In the genomic region with DNA sequence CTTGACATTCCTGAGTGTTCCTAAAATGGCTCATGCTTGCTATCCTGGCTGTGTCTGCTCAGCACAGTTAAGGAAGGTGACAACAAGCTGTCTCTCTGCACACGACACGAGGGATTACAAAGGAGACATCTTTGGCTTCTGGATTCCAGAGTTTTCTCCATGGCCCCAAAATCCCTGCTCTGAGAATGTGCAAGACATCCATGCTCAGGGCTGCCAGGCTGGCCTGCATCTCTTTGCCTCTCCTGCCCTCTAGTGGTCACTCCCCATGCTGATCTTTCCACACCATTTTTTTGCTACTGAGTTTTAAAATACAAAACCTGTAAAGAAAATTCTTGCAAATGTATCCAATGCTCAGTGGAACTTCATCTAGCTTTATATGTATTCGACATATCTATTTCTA, we compare ENCODE assay signal across 9 mouse cellular contexts. TPM values are rescaled to one million over a fixed set of nuclear protein-coding genes. Genes with fewer than 3 reads are reported as not detected.
DNase-seq lines count a peak whose midpoint lies in the region; ATAC-seq and TF ChIP-seq lines count a peak whose summit lies in the region.
"Had no signal": no experiment of that assay in that cellular context is flagged by ENCODE, and none has a peak within 500 bp of the region (broad histone marks: within the 10 kb centered on the region; RNA-seq: fewer than 3 reads in every experiment).

No protein-coding gene starts in this region.

- peaks cover 0 to 8% of the 10 kb centered on the region in 2 experiments; a peak in 1 of 4 replicates for H3K4me1 ChIP-seq in ES-E14 (ENCODE audit: control insufficient read depth in 2 of 2, insufficient read depth in 2 of 2, low read length in 2 of 2, poor library complexity in 1 of 2)
- peaks cover 14% of the 10 kb centered on the region for H3K4me1 ChIP-seq in forebrain, embryonic 12.5 days

- under 1% methylated on average over 3 of the region's 3 CpGs for WGBS in forebrain, embryonic 12.5 days

- in situ Hi-C loops in ES-E14 (cut with MboI; ENCODE audit: low sequenced_read_pairs in 2 of 2, unreplicated experiment in 2 of 2) = no loop called here

- H3K9me3 ChIP-seq in ES-E14 (ENCODE audit: control insufficient read depth, insufficient read depth, low read depth, low read length) = no peaks in the 10 kb centered on the region
- no peaks in the 10 kb centered on the region for H3K9me3 ChIP-seq in forebrain, embryonic 12.5 days
- H3K9me3 ChIP-seq: limb, embryonic 15.5 days had no signal

- H3K27ac ChIP-seq in ES-E14 (ENCODE audit: insufficient read depth, low read depth, low read length, poor library complexity, severe bottlenecking) = no peak overlapping the region
- no peak overlapping the region for H3K27ac ChIP-seq in forebrain, embryonic 12.5 days
- H3K27ac ChIP-seq: limb, embryonic 15.5 days had no signal

- intact Hi-C loops in heart, postnatal 36 days (cut with DNase I) = loop anchor here (1.0 to 5.0 kb wide), 5 partner anchors 35 to 943 kb away; partner anchors contain the start of gene Chd9

- TF ChIP-seq CTCF in brain, embryonic 14.5 days (IDR thresholded peaks at IDR 0.05; ENCODE audit: borderline replicate concordance, extremely low read depth, insufficient read depth, insufficient read length) = peak; percentile 93

- no peak overlapping the region for H3K4me2 ChIP-seq in forebrain, embryonic 12.5 days
- H3K4me2 ChIP-seq: limb, embryonic 15.5 days had no signal

- H3K9ac ChIP-seq in ES-E14 (ENCODE audit: insufficient read depth, low read depth, low read length, poor library complexity, severe bottlenecking) = no peak overlapping the region
- no peak overlapping the region for H3K9ac ChIP-seq in forebrain, embryonic 12.5 days
- H3K9ac ChIP-seq: limb, embryonic 15.5 days had no signal

- peak; percentile 61 for DNase-seq in ES-E14 (ENCODE audit: low read depth, low spot score)
- DNase-seq in brain, embryonic 14.5 days (ENCODE audit: low read depth) = peak; percentile 90
- DNase-seq in heart, postnatal 36 days = peak; percentile 71 to 81
- DNase-seq in layer of hippocampus, postnatal 10 days (ENCODE audit: low spot score in 2 of 2) = peak; percentile 88 to 91
- DNase-seq in right cerebral cortex, postnatal 36 days (ENCODE audit: low spot score in 2 of 2) = peak; percentile 57 to 64
- DNase-seq in yolk sac, embryonic 10.5 days (ENCODE audit: low spot score) = peak; percentile 42

- no peaks in the 10 kb centered on the region for H3K36me3 ChIP-seq in ES-E14 (ENCODE audit: control insufficient read depth, insufficient read depth, low read length, poor library complexity, severe bottlenecking)
- H3K36me3 ChIP-seq in forebrain, embryonic 12.5 days (replicated peaks) = no peaks in the 10 kb centered on the region
- H3K36me3 ChIP-seq: limb, embryonic 15.5 days had no signal

- no peak for TF ChIP-seq POLR2A in brain, embryonic 14.5 days (IDR thresholded peaks at IDR 0.05; ENCODE audit: borderline replicate concordance, extremely low read depth, insufficient read depth, insufficient read length, poor library complexity, severe bottlenecking)

- ATAC-seq in forebrain, embryonic 12.5 days (ENCODE audit: low FRiP score) = 0 out of 2 replicates have a peak, but pooled peaks have one; percentile 46
- ATAC-seq in megakaryocyte, adult 5-6 weeks (ENCODE audit: poor library complexity, severe bottlenecking) = peak; percentile 62

- no peak overlapping the region for H3K4me3 ChIP-seq in ES-E14 (ENCODE audit: insufficient read depth in 1 of 2, low read depth in 1 of 2, low read length in 2 of 2, poor library complexity in 1 of 2, severe bottlenecking in 1 of 2)
- no peak overlapping the region for H3K4me3 ChIP-seq in forebrain, embryonic 12.5 days (replicated peaks)
- H3K4me3 ChIP-seq: limb, embryonic 15.5 days had no signal

- H3K27me3 ChIP-seq in forebrain, embryonic 12.5 days = no peaks in the 10 kb centered on the region
- H3K27me3 ChIP-seq: limb, embryonic 15.5 days had no signal

TF ChIP-seq in ES-E14, 5 proteins besides CTCF, POLR2A, EP300 and RAD21:
- TF ChIP-seq HCFC1 (IDR thresholded peaks at IDR 0.05; ENCODE audit: borderline replicate concordance, insufficient read depth, low read length) = no peak
- peak; percentile 98 for TF ChIP-seq ZC3H11A (IDR thresholded peaks at IDR 0.05; ENCODE audit: borderline replicate concordance, low read depth, low read length)
- no peak for TF ChIP-seq CHD2 (IDR thresholded peaks at IDR 0.05; ENCODE audit: low read depth, low read length)
- peak; percentile 53; the same call in 1 of the 2 replicates for TF ChIP-seq ZNF384 (IDR thresholded peaks at IDR 0.05; ENCODE audit: low read depth, low read length)
- TF ChIP-seq MAFK (IDR thresholded peaks at IDR 0.05; ENCODE audit: insufficient read depth, low read depth, low read length) = no peak

RNA-seq across cellular contexts. Expression of gene Gm19935, which starts 23.5 kb away (rescaled TPM):
- total RNA-seq in ES-E14 (2012; rRNA removed) = 0.32 and 0.49 TPM in 2 replicates
- 0.33 and 1.2 TPM in 2 replicates for polyA plus RNA-seq in brain, embryonic 14.5 days (2012; rRNA removed)
- polyA plus RNA-seq in forebrain, embryonic 12.5 days (2016; fragmentation: Nextera tagmentation; extraction: Ambion mirVana) = not detected in 2 replicates
- total RNA-seq in heart, postnatal 36 days (2021) = not detected
- total RNA-seq in layer of hippocampus, postnatal 10 days (2021) = 1 to 10 TPM; 1.9 to 3.5 TPM
- total RNA-seq in megakaryocyte, adult 5-6 weeks (2015) = not detected in 2 replicates
- total RNA-seq in megakaryocyte, adult 5-6 weeks (2017) = not detected in 2 replicates
- polyA plus RNA-seq: limb, embryonic 15.5 days had no signal

RNA-seq across cellular contexts. Expression of gene Chd9, which starts 34.4 kb away (rescaled TPM):
- 32.4 and 41.6 TPM in 2 replicates for total RNA-seq in ES-E14 (2012; rRNA removed)
- 74.7 and 79.5 TPM in 2 replicates for polyA plus RNA-seq in brain, embryonic 14.5 days (2012; rRNA removed)
- 72.0 and 73.3 TPM in 2 replicates for polyA plus RNA-seq in forebrain, embryonic 12.5 days (2016; fragmentation: Nextera tagmentation; extraction: Ambion mirVana)
- total RNA-seq in heart, postnatal 36 days (2021) = 10 to 100 TPM; 46.8 to 49.4 TPM
- 100 to 1,000 TPM; 169 to 181 TPM for total RNA-seq in layer of hippocampus, postnatal 10 days (2021)
- total RNA-seq in megakaryocyte, adult 5-6 weeks (2015) = 91.1 and 104 TPM in 2 replicates
- 39.0 and 45.6 TPM in 2 replicates for total RNA-seq in megakaryocyte, adult 5-6 weeks (2017)
